Mouse (Mus musculus) heart, adult 11 months (tissue): Measurements from ENCODE around the gene Ppil4.

ENCODE experiments used
- DNase-seq: peaks from one replicate; pipeline ENCODE4 v3.0.0; 2022

Ppil4 gene

GRCm38 (mm10) chr10:7825281-7825665, 32.6 kb downstream of the Ppil4 start:
- DNase-seq: peak; percentile 88

- DNase-seq: no peak
Observed at GRCm38 (mm10) chr10:7826106-7826505, 33.4 kb downstream of the Ppil4 start.

- DNase-seq: peak; percentile 93
Observed at GRCm38 (mm10) chr10:7832171-7832676, 39.5 kb downstream of the Ppil4 start, which contains the start of gene Zc3h12d. TSS of gene Zc3h12d (plus strand) at chr10:7832470.

- DNase-seq: peak; percentile 93
Observed at GRCm38 (mm10) chr10:7833377-7834165, 40.9 kb downstream of the Ppil4 start.

GRCm38 (mm10) chr10:7834671-7835225, 42.1 kb downstream of the Ppil4 start:
- peak; percentile 82 for DNase-seq

GRCm38 (mm10) chr10:7836902-7837301, 44.2 kb downstream of the Ppil4 start:
- DNase-seq: peak; percentile 86

- peak; percentile 57 for DNase-seq
Observed at GRCm38 (mm10) chr10:7837446-7837845, 44.8 kb downstream of the Ppil4 start.

- DNase-seq: peak; percentile 83
Observed at GRCm38 (mm10) chr10:7838036-7838435, 45.3 kb downstream of the Ppil4 start.

GRCm38 (mm10) chr10:7838874-7839421, 46.3 kb downstream of the Ppil4 start:
- DNase-seq: peak; percentile 61

- DNase-seq: peak; percentile 95
Observed at GRCm38 (mm10) chr10:7839551-7840352, 47.1 kb downstream of the Ppil4 start.

- DNase-seq: no peak
Observed at GRCm38 (mm10) chr10:7840353-7840733, 47.7 kb downstream of the Ppil4 start.

- peak; percentile 85 for DNase-seq
Observed at GRCm38 (mm10) chr10:7840785-7841184, 48.1 kb downstream of the Ppil4 start.

- peak; percentile 99 for DNase-seq
Observed at GRCm38 (mm10) chr10:7841571-7842080, 48.9 kb downstream of the Ppil4 start.

- no peak for DNase-seq
Observed at GRCm38 (mm10) chr10:7843181-7843580, 50.5 kb downstream of the Ppil4 start.

GRCm38 (mm10) chr10:7844161-7844560, 51.5 kb downstream of the Ppil4 start:
- peak; percentile 90 for DNase-seq

GRCm38 (mm10) chr10:7845136-7845535, 52.4 kb downstream of the Ppil4 start:
- DNase-seq: peak; percentile 94

GRCm38 (mm10) chr10:7845991-7846390, 53.3 kb downstream of the Ppil4 start:
- peak; percentile 91 for DNase-seq

- peak; percentile 93 for DNase-seq
Observed at GRCm38 (mm10) chr10:7847166-7847605, 54.5 kb downstream of the Ppil4 start.

- peak; percentile 31 for DNase-seq
Observed at GRCm38 (mm10) chr10:7851891-7852290, 59.2 kb downstream of the Ppil4 start.

GRCm38 (mm10) chr10:7860494-7860893, 67.8 kb downstream of the Ppil4 start:
- DNase-seq: peak; percentile 74

GRCm38 (mm10) chr10:7861259-7861936, 68.7 kb downstream of the Ppil4 start:
- no peak for DNase-seq
